Mouse (Mus musculus) frontal cortex, adult (tissue): Measurements from ENCODE around the gene Gm49380.

Experiments used
- ATAC-seq: cut with Nextera tagmentation; 2 replicates; pipeline ENCODE4 v1.9.2; 2017; ENCODE audit warnings: mild to moderate bottlenecking, moderate library complexity, mixed read lengths; ENCODE audit not compliant: low TSS enrichment

Gm49380 gene

GRCm38 (mm10) chr9:44047571-44048490, 65.5 kb downstream of the Gm49380 start:
- ATAC-seq: no peak

- no peak for ATAC-seq
These were observed 66.2 kb downstream of the Gm49380 start for GRCm38 (mm10) chr9:44047071-44047470.

DNA sequence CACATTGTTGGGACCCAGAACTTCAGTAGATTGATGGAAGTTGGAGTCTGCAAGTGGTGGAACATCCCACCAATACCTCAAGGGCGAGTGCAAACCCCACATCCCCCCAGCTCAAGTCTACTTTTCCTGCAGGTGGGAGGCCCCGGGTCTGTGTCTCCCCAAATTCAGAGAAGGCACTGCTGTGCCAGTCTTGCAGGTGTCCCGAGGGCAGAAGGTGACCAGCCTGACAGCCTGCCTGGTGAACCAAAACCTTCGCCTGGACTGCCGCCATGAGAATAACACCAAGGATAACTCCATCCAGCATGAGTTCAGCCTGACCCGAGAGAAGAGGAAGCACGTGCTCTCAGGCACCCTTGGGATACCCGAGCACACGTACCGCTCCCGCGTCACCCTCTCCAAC, 66.9 kb downstream of the Gm49380 start:
- no peak for ATAC-seq

- no peak for ATAC-seq
These were observed 67.4 kb downstream of the Gm49380 start for GRCm38 (mm10) chr9:44045884-44046272.

DNA sequence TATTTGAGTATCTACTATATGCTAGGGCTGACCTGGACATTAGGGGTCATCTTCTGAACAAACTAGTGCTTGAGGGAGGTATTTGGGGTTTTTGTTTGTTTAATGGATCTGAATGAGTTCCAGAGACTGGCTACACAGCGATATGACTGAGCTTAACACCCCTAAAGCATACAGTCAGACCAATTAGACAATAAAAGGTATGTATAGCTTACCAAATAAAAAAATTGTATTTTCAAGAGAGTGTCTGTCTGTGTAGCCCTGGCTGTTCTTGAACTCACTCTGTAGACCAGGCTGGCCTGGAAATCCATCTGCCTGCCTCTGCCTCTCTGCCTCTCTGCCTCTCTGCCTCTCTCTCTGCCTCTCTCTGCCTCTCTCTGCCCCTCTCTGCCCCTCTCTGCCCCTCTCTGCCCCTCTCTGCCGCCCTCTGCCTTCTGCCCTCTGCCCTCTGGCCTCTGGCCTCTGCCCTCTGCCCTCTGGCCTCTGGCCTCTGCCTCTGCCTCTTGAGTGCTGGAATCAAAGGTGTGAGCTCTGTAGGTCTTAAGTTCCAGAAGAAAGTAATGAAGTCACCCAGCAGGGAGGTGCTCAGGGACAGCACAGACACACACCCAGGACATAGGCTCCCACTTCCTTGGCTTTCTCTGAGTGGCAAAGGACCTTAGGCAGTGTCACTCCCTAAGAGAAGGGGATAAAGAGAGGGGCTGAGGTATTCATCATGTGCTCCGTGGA, 68.0 kb downstream of the Gm49380 start:
- no peak for ATAC-seq

DNA sequence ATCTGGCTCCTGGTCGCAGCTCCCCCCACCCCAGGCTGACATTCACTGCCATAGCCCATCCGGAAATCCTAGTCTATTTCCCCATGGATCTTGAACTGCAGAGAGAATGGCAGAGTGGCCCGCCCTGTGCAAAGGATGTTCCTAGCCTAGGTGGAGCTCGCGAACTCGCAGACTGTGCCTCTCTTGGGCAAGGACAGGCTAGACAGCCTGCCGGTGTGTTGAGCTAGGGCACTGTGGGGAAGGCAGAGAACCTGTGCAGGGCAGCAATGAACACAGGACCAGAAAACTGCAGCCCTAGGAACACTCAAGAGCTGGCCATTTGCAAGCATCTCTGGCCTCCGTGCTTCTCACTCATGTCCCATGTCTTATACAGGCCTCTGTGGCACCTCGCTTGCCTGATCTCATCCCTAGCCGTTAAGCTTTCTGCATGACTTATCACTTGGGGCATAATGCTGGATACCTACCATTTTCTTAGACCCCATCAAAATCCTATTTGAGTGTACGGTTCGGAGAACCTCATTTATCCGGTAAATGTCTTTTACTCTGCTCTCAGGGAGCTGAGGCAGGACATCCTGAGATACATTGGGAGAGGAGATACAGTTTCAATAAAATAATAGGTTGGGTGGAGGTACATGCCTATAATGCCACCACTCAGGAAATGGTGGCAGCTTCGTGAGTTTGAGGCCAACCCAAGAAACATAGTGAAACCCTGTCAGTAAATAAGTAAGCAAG, 68.7 kb downstream of the Gm49380 start:
- peak; percentile 18; the same call in 1 of the 2 replicates for ATAC-seq

DNA sequence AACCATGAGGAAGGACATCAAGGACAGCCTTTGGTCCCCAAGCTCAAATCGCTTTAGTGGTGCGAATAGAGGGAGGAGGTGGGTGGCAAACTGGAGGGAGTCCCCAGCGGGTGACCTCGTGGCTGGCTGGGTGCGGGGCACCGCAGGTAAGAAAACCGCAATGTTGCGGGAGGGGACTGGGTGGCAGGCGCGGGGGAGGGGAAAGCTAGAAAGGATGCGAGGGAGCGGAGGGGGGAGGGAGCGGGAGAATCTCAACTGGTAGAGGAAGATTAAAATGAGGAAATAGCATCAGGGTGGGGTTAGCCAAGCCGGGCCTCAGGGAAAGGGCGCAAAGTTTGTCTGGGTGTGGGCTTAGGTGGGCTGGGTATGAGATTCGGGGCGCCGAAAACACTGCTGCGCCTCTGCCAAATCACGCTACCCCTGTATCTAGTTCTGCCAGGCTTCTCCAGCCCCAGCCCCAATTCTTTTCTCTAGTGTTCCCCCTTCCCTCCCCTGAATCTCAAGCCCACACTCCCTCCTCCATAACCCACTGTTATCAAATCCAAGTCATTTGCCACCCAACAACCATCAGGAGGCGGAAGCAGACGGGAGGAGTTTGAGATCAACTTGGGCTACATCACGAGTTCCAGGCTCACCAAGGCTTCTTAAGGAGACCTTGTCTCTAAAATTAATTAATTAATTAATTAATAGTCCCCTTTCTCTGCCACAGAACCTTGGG, 69.4 kb downstream of the Gm49380 start:
- ATAC-seq: no peak

DNA sequence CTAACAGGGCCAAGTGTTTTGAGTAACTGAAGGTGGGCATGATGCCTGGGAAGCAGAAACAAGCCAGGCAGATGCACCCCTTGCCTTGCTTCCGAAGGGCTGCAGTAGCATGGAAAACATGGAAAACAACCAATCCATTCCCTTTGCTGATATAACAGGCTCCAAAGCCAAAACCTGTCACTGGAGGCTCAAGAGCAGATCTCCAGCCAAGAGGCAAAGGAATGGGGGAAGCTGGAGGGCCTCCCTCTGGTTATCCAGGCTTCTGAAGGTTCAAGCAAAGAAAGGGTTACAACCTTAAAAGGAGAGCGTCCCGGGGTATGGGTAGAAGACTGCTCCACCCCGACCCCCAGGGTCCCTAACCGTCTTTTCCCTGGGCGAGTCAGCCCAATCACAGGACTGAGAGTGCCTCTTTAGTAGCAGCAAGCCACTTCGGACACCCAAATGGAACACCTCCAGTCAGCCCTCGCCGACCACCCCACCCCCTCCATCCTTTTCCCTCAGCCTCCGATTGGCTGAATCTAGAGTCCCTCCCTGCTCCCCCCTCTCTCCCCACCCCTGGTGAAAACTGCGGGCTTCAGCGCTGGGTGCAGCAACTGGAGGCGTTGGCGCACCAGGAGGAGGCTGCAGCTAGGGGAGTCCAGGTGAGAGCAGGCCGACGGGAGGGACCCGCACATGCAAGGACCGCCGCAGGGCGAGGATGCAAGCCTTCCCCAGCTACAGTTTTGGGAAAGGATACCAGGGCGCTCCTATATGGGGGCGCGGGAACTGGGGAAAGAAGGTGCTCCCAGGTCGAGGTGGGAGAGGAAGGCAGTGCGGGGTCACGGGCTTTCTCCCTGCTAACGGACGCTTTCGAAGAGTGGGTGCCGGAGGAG, 70.2 kb downstream of the Gm49380 start, which contains the start of gene Thy1:
TSS of gene Thy1 (plus strand) at position 549 of the 872 bp plus-strand sequence.
- peak; percentile 82 for ATAC-seq

GRCm38 (mm10) chr9:44042396-44042680, 71.0 kb downstream of the Gm49380 start:
- ATAC-seq: no peak

DNA sequence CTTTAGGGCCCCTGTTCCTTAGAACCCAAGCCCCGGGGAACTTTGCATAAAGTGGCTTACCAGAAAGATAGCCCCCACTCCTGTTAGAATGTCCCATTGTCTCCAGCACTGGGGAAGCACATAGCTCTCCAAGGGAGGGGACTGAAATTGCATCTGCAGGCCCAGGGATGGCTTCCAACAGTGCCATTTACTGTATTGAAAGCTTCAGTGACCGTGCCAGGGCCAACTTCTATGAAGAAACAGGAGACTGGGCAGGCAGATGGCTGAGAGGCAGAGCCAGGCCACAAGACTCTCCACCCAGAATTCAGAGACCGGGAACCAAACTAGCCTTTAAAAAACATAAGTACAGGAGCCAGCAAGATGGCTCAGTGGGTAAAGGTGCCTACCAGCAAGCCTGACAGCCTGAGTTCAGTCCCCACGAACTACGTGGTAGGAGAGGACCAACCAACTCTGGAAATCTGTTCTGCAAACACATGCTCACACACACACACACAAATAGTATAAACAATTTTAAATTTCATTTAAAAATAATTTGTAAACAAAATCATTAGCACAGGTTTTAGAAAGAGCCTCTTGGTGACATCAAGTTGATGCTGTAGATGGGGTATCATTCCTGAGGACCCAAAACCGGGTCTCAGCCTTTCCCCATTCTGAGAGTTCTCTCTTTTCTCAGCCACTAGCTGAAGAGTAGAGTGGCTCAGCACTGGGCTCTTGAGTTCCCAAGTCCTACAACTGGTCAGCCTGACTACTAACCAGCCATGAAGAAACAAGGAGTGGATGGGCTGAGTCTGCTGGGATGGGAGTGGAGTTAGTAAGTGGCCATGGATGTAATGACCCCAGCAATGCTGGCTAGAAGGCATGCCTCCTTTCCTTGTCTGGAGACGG, 71.5 kb downstream of the Gm49380 start:
- no peak for ATAC-seq

GRCm38 (mm10) chr9:44037106-44037505, 76.2 kb downstream of the Gm49380 start:
- no peak for ATAC-seq

DNA sequence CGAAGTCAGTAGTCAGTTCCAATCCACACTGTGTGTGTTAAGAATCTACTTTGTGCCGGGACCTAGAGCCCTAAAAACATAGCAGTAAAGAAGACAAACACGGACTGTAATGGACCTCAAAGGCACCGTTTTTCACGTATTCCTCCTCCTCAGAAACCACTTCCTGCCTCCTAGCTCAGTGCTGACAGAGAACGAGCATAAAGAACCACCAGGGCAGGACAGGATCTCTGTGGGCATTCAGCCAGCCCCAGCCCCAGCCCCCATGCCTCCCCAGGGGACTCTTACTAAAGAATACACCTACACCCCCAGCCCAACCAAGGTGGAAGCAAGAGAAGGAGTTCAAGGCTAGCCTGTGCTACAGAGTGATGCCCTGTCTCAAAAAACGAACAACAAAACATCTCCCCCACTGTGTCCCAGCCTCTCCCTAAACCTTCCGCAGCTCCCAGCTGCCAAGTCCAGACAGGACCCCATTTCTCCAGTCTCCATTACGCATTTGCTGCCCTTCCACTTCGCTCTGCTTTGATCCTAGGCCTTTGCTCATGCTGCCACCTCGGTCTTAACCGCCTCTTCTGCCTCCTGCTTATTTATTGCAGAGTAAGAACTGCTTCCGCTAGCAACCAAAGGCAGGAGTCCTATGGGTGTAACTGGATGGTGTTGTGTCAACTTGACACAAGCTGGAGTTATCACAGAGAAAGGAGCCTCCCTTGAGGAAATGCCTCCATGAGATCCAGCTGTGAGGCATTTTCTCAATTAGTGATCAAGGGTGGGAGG, 79.2 kb downstream of the Gm49380 start:
- no peak for ATAC-seq

DNA sequence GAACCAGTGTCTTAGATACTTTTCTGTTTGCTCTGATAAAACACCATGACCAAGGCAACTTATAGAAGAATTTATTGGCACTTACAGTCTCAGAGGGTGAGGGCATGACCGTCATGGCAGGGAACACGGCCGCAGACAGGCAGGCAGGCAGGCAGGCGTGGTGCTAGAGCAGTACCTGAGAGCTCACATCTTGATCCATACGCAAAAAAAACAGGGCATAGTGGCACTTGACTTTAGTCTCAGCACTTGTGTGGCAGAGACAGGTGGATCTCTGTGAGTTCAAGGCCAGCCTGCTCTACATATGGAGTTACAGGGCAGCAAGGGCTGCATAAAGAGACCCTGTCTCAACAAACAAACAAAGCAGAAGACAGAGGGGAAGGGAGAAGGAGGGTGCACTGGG, 80.0 kb downstream of the Gm49380 start:
- no peak for ATAC-seq

- ATAC-seq: no peak
These were observed 81.4 kb downstream of the Gm49380 start for GRCm38 (mm10) chr9:44031946-44032345.

DNA sequence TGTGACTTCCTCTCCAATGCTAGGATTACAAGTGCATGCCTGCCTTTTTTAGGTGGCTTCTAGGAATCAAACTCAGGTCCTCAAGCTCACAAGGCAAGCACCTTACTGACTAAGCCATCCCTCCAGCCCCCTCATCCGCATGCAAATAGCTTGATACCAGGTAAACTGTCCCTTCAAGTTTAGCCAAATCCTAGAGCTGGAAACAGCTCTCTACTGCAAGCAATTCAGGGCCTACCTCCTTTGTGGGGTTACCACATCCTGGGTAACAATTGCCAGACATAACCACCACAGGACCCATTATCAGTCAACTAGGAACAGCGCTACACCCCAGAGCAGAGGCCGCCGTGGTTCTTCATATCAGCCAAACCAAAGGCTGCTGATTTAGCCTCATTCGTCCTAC, 82.2 kb downstream of the Gm49380 start:
- ATAC-seq: no peak

GRCm38 (mm10) chr9:44030646-44031045, 82.7 kb downstream of the Gm49380 start:
- ATAC-seq: no peak

GRCm38 (mm10) chr9:44029580-44030236, 83.6 kb downstream of the Gm49380 start:
- no peak for ATAC-seq

GRCm38 (mm10) chr9:44024096-44024495, 89.2 kb downstream of the Gm49380 start:
- ATAC-seq: no peak
